Mouse (Mus musculus) small intestine, adult 2 months (tissue): Measurements from ENCODE around the gene Vps37c.

Experiments used
- CTCF ChIP-seq: fragments of 200-500 bp; IDR thresholded peaks from 2 replicates; pipeline ENCODE4 v1.5.1; 2012; ENCODE audit warnings: low read depth, mild to moderate bottlenecking, control low read depth, inconsistent platforms, low read length, moderate library complexity, mixed read lengths; ENCODE audit not compliant: insufficient replicate concordance, insufficient read length; ENCODE audit errors: extremely low read depth
- POLR2A ChIP-seq: fragments of 200-500 bp; IDR thresholded peaks from 2 replicates; pipeline ENCODE4 v1.6.1; 2012; ENCODE audit warnings: low read depth, mild to moderate bottlenecking, control low read depth, inconsistent platforms, low read length, moderate library complexity

DNA sequence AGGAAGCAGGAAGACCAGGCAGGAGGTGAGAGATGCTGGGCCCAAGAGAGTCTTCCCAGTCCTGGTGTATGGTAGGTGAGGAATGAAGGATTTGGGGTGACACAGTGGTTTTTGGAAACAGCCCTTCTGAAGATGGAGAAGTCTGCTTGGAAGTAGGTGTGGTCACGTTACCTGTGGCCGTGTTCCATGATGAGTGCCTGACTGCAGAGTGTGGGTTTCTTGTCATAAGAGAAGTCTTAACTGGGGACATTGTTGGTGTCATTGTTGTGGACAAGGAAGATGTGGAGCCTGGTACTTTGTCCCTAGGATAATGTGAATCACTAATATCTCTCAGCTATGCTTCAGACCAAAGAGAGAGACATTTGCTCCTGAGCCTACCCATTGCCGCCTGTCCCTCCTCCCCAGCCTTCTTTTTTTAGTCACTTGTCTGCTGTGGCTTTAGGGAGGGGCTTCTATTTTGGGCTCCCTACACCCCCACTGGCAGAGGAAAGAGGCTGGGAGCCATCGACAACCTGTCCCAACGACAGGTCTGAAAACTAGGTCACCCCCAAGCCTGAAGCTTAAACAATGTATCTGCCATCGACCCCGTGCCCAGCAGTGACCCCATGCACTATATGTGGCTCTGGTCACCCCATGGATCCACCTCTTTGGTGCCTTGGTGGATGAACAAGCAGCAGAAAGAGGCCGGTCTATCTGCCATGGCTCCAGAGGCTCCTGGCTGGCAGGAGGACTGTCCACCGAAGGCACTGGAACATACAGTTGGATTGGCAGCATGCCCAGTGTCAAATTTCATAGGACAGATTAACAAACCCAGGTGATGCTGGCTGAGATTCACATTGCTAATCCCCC lies 71.7 kb downstream of the Vps37c start:
- TF ChIP-seq CTCF (no peak), POLR2A (no peak)
